Mouse (Mus musculus) cerebellum, adult 9-10 months (tissue): ENCODE measurements at regions not wholly inside any gene's neighbourhood (a gene's known extent, or its start where the extent isn't known, plus 50 kb on each side); places are given as distances from the start of the nearest gene placed in this dataset.
"Not testable (repeated sequence)": the region's sequence is repeated elsewhere in the genome, so short reads cannot be mapped to it uniquely, and the experiment has no call there.

Experiments used
- DNase-seq: peaks from one replicate; pipeline ENCODE4 v3.0.0; 2022

DNA sequence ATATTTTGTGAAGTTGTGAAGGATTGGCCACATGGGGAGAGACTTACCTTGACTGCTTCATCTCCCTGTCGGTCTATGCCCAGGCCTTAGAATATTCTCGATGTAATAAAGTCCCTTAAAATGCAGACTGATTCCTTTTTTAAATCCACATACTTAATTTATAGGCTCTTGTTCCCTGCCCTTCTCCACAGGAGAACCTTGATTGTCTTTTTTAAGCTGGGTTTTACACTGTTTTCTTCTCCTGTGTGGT is 77.8 kb upstream of the Cpsf6 start:
- DNase-seq = no peak

DNA sequence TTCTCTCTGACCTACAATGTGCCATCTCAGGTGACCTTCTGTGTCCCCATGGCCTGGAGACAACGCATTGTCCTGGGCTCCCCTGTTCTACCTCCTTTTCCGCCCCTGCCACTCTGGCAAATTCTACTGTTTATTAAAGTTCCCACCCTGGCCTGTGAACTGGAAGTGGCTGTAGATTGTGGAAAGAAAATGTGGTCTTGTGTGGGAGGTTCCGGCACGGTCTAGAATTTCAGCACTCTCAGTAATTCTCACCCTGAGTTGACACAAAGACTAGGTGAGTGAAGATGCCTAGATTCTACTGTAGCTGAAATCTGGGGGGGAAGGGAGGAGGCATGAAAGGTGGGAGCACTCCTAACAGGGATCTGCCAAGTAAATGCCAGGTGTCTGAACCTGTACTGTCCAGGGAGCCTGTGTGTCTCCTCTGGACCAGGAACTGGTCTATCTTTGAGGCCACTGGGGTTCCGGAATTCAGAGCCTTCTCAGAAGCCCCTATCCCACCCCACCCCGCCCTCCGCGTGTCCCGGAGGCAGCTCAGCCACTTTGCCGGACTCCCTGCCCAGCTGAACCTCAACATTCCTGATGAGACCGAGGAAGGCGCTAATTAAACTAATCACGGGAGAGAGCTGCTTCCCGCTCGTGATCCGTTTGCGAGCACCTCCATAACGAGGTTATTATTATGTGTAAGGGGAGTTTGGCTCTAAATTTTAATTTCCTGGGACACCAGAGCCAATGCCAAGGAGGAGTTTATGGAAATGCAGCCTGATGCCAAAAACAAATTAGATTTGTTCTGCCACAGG is 77.3 kb upstream of the Cpsf6 start:
- no peak for DNase-seq

DNA sequence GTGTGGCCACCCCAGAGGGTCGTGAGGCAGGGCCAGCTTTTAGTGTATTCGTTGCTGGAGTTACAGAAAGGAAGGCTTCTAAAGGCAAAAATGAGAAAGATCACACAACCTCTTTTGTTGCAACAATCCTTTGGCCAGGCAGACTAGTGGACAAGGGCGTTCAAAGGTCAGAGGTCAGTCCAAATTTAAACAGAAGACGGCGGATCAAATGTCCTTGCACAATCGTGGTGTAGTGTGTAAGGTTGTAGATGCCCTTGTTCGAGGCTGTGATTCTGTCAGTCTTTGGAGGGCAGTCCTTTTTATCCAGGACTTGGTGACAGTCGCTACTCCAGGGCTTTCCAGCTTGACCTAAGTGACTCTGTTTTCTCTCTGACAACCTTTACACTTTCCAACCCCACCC is 76.6 kb upstream of the Cpsf6 start:
- no peak for DNase-seq

DNA sequence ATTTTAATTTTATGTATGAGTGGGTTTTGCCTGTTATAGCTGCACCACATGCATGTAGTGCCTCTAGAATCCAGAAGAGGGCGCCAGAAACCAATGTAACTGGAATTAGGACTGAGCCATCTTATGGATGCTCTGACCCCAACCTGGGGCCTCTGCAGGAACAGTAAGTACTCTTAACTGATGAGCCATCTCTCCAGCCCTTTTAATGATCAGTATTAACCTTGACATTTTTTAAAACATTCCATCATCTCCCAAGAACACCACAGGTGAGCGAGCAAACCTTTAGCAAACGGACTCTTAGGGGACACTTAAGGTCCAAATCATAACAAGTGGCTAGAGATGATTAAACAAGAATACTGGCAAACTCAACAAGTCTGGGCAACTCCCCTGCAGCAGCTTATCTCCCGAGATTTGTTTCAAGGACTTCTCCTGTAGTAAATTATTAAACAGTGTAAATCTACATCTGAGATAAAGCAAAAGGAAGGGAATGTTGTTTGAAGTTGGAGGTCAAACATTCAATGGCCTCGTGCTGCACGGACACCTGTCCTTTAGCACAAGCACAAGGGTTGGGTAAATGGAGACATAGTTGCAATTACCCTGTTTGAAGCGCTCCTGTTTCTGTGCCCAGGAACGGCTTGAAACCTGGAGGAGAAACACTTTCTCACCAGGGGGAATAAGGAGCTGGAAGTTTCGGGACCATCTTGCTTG is 75.9 kb upstream of the Cpsf6 start:
- DNase-seq = peak; percentile 21

DNA sequence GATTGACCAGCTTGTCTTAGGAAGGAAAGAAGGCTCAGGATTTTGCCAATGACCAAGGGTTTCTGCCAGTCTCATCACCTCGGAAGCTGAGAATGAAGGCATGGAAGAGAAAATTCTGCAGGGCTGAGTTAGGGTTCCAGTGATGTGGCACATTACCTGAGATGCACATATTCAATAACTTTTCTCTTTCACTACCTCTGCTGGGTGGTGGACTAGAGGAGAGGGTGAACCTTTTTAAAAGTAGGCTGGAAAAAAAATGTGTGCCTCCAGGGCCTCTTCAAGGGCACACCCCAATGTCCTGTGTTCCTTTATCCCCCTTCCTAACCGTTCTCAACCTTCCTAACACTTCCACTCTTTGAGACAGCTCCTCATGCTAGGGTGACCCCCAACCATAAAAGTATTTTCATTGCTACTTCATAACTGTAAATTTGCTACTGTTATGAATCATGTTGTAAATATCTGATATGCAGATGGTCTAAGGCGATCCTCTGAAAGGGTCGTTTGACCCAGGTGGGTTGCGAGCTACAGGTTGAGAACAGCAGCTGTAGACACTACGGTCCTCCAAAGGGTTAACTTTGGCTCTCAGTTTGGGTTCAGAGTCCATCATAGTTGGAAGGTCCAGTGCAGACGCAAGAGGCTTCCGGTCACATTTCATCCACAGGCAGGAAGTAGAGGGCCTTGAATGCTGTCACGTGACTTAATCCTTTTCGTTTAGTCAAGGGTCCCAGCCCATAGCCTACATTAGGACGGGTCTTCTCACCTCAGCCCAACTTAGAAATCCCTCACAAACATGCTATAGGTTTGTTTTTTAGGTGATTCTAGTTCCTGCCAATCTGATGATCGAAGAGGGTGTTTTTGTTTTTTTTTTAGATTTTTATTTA is 75.1 kb upstream of the Cpsf6 start:
- no peak for DNase-seq

DNA sequence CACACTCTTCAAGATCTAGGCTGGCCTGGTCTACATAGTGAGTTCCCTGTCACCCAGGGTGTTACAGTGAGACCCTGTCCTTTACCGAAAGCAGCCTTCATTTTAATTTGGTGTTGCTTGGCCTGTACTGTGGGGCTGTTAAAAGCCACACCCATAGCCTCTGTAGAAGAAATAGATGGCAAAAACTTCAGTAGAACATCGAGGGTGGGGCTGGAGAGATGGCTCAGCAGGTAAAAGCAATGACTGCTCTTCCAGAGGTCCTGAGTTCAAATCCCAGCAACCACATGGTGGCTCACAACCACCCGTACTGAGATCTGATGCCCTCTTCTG is 74.3 kb upstream of the Cpsf6 start:
- DNase-seq = no peak

GRCm38 (mm10) chr10:117453406-117454170 is 73.8 kb upstream of the Cpsf6 start:
- no peak for DNase-seq

- DNase-seq = no peak
Measured at GRCm38 (mm10) chr10:117452190-117452950, 72.6 kb upstream of the Cpsf6 start.

GRCm38 (mm10) chr10:117451396-117452185 is 71.8 kb upstream of the Cpsf6 start:
- no peak for DNase-seq

DNA sequence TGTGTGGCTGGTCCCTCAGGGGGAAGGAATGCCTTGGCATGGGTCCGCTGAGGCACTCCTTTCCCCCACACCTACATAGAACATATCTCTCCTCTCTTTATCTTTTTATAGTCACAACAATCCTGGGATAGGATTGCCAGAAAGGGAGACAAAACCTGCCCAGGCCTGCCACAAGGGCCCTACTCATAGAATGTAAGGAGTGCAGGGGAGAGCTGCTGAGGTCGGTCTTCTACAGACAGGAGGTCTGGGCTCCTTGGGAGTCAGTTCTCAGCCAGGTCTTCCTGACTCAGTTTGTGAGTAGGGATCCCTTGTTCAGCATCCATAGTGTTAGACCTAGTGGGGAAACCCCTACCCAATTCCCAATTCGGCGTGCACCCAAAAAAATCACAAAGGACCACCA is 70.8 kb upstream of the Cpsf6 start:
- DNase-seq = no peak

- no peak for DNase-seq
Measured at GRCm38 (mm10) chr10:117450240-117450569, 70.4 kb upstream of the Cpsf6 start.

DNA sequence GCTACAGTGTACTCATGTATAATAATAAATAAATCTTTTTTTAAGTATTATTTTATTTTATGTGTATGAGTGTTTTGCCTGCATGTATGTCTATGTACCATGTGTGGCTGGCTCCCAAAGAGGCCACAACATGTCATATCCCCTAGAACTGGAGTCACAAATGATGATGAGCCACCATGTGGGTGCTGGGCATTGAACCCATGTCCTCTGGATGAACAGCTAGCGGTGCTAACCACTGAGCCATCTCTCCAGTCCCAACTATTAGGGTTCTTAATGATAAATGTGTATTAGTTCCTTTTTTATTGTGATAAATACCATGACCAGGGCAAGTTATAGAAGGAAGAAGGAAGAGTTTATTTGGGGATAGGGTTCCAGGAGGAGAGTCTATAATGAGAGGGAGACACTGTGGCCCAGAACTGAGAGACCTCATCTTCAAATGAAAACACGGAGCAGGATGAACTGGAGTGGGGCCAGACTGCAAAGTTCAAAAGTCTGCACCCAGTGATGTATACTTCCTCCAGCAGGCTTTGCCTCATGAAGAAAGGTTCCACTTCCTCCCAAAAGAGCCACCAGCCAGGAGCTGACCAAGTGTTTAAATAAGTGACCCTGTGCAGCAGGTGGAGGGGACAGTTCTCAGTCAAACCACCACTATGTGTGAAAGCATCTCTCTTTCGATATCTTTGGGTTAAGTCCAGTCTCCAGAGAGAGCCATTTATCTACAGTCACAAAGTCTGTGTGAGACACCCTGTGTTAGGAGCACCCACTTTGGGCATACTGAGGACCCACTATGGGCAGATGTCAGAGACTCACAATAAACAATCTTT is 69.8 kb upstream of the Cpsf6 start:
- DNase-seq = no peak

DNA sequence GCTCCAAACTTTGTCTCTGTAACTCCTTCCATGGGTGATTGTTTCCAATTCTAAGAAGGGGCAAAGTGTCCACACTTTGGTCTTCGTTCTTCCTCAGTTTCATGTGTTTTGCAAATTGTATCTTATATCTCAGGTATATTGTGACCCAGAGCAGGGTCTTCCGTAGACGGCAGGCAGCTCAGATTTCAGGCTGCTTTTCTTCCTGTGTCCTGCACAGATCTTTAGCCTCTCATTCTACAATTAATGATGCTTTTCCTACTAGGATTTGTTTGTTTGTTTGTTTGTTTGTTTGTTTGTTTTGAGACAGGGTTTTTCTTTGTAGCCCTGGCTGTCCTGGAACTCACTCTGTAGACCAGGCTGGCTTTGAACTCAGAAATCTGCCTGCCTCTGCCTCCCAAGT is 69.0 kb upstream of the Cpsf6 start:
- DNase-seq = not testable (repeated sequence)

GRCm38 (mm10) chr10:117447626-117448025 is 67.8 kb upstream of the Cpsf6 start:
- DNase-seq = no peak

- DNase-seq = no peak
Measured at GRCm38 (mm10) chr10:117447206-117447605, 67.4 kb upstream of the Cpsf6 start.

- DNase-seq = no peak
Measured at GRCm38 (mm10) chr10:117446776-117447175, 67.0 kb upstream of the Cpsf6 start.

DNA sequence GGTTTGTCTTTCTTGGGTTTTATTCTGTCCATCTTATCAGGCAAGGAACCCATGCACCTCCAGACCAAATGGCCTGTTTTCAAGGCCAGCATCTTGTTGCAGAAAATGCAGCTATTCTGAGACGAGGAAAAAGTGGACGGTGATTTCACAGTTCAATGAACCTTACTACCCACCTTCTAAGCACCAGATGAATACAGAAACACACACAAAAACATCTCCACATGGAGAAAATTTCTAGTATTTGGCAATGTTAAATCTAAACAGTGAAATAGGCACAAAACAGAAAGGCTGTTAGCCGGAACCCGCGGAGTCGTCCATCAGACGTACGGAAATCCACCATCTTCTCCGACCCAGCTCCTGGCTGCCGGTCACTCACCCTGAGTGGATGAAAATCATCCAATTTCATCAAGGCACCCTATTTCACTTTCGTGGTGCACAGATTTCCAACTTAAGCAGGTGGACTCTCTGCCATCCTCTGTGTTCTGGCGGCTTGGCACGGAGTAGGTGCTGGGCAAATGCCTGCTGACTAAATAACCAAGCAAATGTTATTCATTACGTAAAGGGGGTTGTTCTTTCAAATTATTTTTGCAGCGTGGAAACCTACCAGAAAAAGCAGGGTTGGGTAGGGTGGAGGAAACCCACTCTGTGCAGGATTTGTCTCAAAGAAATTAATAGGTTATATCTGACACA is 66.1 kb upstream of the Cpsf6 start:
- peak; percentile 45 for DNase-seq

DNA sequence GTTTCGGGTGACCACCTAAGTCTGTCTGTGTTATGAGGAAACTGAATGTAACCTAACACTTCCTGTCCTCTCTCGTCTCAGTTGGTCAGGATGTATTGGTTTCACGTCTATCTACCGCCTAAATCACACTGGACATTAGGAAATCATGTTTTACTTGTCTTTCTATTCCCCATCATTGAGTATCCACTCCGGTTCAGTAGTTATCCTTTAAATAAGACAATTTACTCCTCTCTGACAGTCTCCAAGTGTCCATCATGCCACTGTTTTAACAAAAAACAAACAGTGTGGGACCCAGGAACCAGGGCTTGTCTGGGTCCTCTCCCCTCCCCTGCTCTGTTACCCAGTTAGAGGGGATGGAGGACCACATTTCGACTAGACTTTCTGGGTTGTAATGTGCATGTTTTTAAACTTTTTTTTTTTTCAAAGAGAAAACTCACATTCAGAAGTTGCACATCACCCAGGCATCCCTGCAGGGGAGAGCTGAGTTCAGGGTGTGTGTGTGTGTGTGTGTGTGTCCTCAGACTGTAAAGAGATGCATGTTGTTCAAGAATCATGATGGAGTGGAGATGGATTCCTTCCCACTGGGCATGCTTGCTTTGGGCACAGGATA is 65.5 kb upstream of the Cpsf6 start:
- DNase-seq = no peak

- no peak for DNase-seq
Measured at GRCm38 (mm10) chr10:117444761-117445160, 64.9 kb upstream of the Cpsf6 start.
